Mouse (Mus musculus) MEL (cell line): Measurements from ENCODE around the gene B3gat1. TPM values are rescaled to one million over a fixed set of nuclear protein-coding genes. Genes with fewer than 3 reads are reported as not detected.

Source experiments
- DNase-seq: peaks from one replicate; pipeline ENCODE4 v3.0.0; 2011; ENCODE audit warnings: low read depth, low spot score
- H3K27ac ChIP-seq: 2 replicates; pipeline ENCODE4 v1.5.1; 2012; ENCODE audit warnings: low read depth, mild to moderate bottlenecking, control low read depth, low read length, moderate library complexity; ENCODE audit not compliant: control insufficient read depth
- H3K27me3 ChIP-seq, 2 experiments: fragments of 150-350 bp in 1 of 2; sonication (generic) in 1 of 2; 2 replicates each; pipeline ENCODE4 v1.6.1; 2012; ENCODE audit warnings: low read length in 2 of 2, mild to moderate bottlenecking in 2 of 2, improper control_type of control experiment in 1 of 2, moderate library complexity in 1 of 2; ENCODE audit not compliant: insufficient read depth in 2 of 2, control insufficient read depth in 1 of 2
- H3K36me3 ChIP-seq, 2 experiments: 2 replicates each; pipeline ENCODE4 v1.6.1; 2012 to 2014; ENCODE audit warnings: low read length in 2 of 2, improper control_type of control experiment in 1 of 2, inconsistent platforms in 1 of 2, mild to moderate bottlenecking in 1 of 2; ENCODE audit not compliant: insufficient read depth in 2 of 2, control insufficient read depth in 1 of 2
- H3K4me1 ChIP-seq, 2 experiments: fragments of 150-350 bp in 1 of 2; sonication (generic) in 1 of 2; 2 replicates each; pipeline ENCODE4 v1.6.1; 2012; ENCODE audit warnings: low read length in 2 of 2, improper control_type of control experiment in 1 of 2, mild to moderate bottlenecking in 1 of 2; ENCODE audit not compliant: insufficient read depth in 2 of 2, control insufficient read depth in 1 of 2
- H3K4me3 ChIP-seq, 2 experiments: fragments of 150-350 bp in 1 of 2; sonication (generic) in 1 of 2; 2 replicates each; pipeline ENCODE4 v1.5.1; 2012; ENCODE audit warnings: low read depth in 2 of 2, low read length in 2 of 2, mild to moderate bottlenecking in 2 of 2, moderate library complexity in 2 of 2, control low read depth in 1 of 2, improper control_type of control experiment in 1 of 2; ENCODE audit not compliant: control insufficient read depth in 1 of 2, insufficient read depth in 1 of 2
- H3K79me2 ChIP-seq: 2 replicates; pipeline ENCODE4 v1.6.1; 2012; ENCODE audit warnings: mild to moderate bottlenecking, low read length, moderate library complexity; ENCODE audit not compliant: control insufficient read depth, poor library complexity, insufficient read depth
- H3K9ac ChIP-seq: 2 replicates; pipeline ENCODE4 v1.6.1; 2012; ENCODE audit warnings: low read depth, mild to moderate bottlenecking, control low read depth, low read length, moderate library complexity; ENCODE audit not compliant: control insufficient read depth, poor library complexity, severe bottlenecking
- H3K9me3 ChIP-seq: fragments of 150-350 bp; sonication (generic); replicated peaks from 2 replicates; pipeline ENCODE4 v1.6.1; 2012; ENCODE audit warnings: mild to moderate bottlenecking, low read length, improper control_type of control experiment, moderate library complexity; ENCODE audit not compliant: insufficient read depth
- BHLHE40 ChIP-seq: IDR thresholded peaks from 2 replicates; pipeline ENCODE4 v1.6.1; 2012; ENCODE audit warnings: low read depth, mild to moderate bottlenecking, inconsistent platforms, low read length, improper control_type of control experiment, borderline replicate concordance
- CTCF ChIP-seq, 3 experiments: IDR thresholded peaks in 2 of 3; conservative IDR thresholded peaks in 1 of 3; 2 replicates each; pipeline ENCODE4 v1.5.1; 2011 to 2012; ENCODE audit warnings: low read length in 3 of 3, low read depth in 2 of 3, mild to moderate bottlenecking in 2 of 3, improper control_type of control experiment in 1 of 3, inconsistent platforms in 1 of 3, mixed read lengths in 1 of 3, moderate library complexity in 1 of 3; ENCODE audit not compliant: control insufficient read depth in 1 of 3, insufficient read depth in 1 of 3, poor library complexity in 1 of 3, severe bottlenecking in 1 of 3
- E2F4 ChIP-seq: IDR thresholded peaks from 2 replicates; pipeline ENCODE4 v1.6.1; 2011; ENCODE audit warnings: low read depth, low read length, improper control_type of control experiment, borderline replicate concordance
- ETS1 ChIP-seq: IDR thresholded peaks from 2 replicates; pipeline ENCODE4 v1.6.1; 2012; ENCODE audit warnings: low read depth, mild to moderate bottlenecking, inconsistent platforms, low read length, improper control_type of control experiment, moderate library complexity
- JUND ChIP-seq: IDR thresholded peaks from 2 replicates; pipeline ENCODE4 v1.6.1; 2011; ENCODE audit warnings: low read depth, mild to moderate bottlenecking, improper control_type of control experiment, low read length
- KAT2A ChIP-seq: conservative IDR thresholded peaks from 2 replicates; pipeline ENCODE4 v1.6.1; 2012; ENCODE audit warnings: low read depth, low read length, improper control_type of control experiment, inconsistent platforms
- MAX ChIP-seq: IDR thresholded peaks from 2 replicates; pipeline ENCODE4 v1.6.1; 2011; ENCODE audit warnings: low read length, improper control_type of control experiment
- MEF2A ChIP-seq: IDR thresholded peaks from 2 replicates; pipeline ENCODE4 v1.6.1; 2014; ENCODE audit warnings: low read depth, mild to moderate bottlenecking, inconsistent platforms, low read length, improper control_type of control experiment; ENCODE audit not compliant: poor library complexity, insufficient replicate concordance, severe bottlenecking; ENCODE audit errors: extremely low read depth
- MXI1 ChIP-seq: IDR thresholded peaks from 2 replicates; pipeline ENCODE4 v1.6.1; 2011; ENCODE audit warnings: mild to moderate bottlenecking, low read depth, low read length, improper control_type of control experiment
- MYB ChIP-seq: IDR thresholded peaks from 2 replicates; pipeline ENCODE4 v1.6.1; 2011; ENCODE audit warnings: mild to moderate bottlenecking, low read depth, low read length, improper control_type of control experiment
- MYC ChIP-seq: IDR thresholded peaks from 2 replicates; pipeline ENCODE4 v1.6.1; 2011; ENCODE audit warnings: low read depth, mild to moderate bottlenecking, low read length, improper control_type of control experiment, moderate library complexity
- NELFE ChIP-seq: IDR thresholded peaks from 2 replicates; pipeline ENCODE4 v1.6.1; 2011; ENCODE audit warnings: low read depth, low read length, improper control_type of control experiment
- NRF1 ChIP-seq: IDR thresholded peaks from 2 replicates; pipeline ENCODE4 v1.6.1; 2014; ENCODE audit warnings: low read depth, mild to moderate bottlenecking, inconsistent platforms, low read length, improper control_type of control experiment, moderate library complexity; ENCODE audit not compliant: poor library complexity, insufficient read depth, severe bottlenecking
- POLR2AphosphoS5 ChIP-seq: IDR thresholded peaks from 2 replicates; pipeline ENCODE4 v1.6.1; 2012; ENCODE audit warnings: low read depth, borderline replicate concordance, mild to moderate bottlenecking, inconsistent platforms, low read length, moderate library complexity, mixed read lengths
- SIN3A ChIP-seq: IDR thresholded peaks from 2 replicates; pipeline ENCODE4 v1.6.1; 2012; ENCODE audit warnings: low read length, improper control_type of control experiment, inconsistent platforms
- SMC3 ChIP-seq: IDR thresholded peaks from 2 replicates; pipeline ENCODE4 v1.6.1; 2011; ENCODE audit warnings: low read depth, low read length, improper control_type of control experiment
- TBP ChIP-seq: IDR thresholded peaks from 2 replicates; pipeline ENCODE4 v1.8.0; 2011; ENCODE audit warnings: low read depth, low read length, improper control_type of control experiment
- TCF12 ChIP-seq: IDR thresholded peaks from 2 replicates; pipeline ENCODE4 v1.6.1; 2014; ENCODE audit warnings: low read depth, mild to moderate bottlenecking, inconsistent platforms, low read length, improper control_type of control experiment, moderate library complexity
- UBTF ChIP-seq: IDR thresholded peaks from 2 replicates; pipeline ENCODE4 v1.6.1; 2012; ENCODE audit warnings: low read depth, mild to moderate bottlenecking, inconsistent platforms, low read length, improper control_type of control experiment, moderate library complexity, borderline replicate concordance; ENCODE audit not compliant: insufficient read depth
- USF1 ChIP-seq: IDR thresholded peaks from 2 replicates; pipeline ENCODE4 v1.6.1; 2014; ENCODE audit warnings: low read depth, mild to moderate bottlenecking, inconsistent platforms, low read length, improper control_type of control experiment, moderate library complexity
- USF2 ChIP-seq, 2 experiments: IDR thresholded peaks; 2 replicates each; pipeline ENCODE4 v1.6.1; 2011 to 2012; ENCODE audit warnings: improper control_type of control experiment in 2 of 2, low read length in 2 of 2, borderline replicate concordance in 1 of 2, inconsistent platforms in 1 of 2, low read depth in 1 of 2, mild to moderate bottlenecking in 1 of 2; ENCODE audit not compliant: insufficient read depth in 1 of 2
- ZMIZ1 ChIP-seq: IDR thresholded peaks from 2 replicates; pipeline ENCODE4 v1.6.1; 2012; ENCODE audit warnings: low read depth, mild to moderate bottlenecking, inconsistent platforms, low read length, improper control_type of control experiment, moderate library complexity
- ZNF384 ChIP-seq: IDR thresholded peaks from 2 replicates; pipeline ENCODE4 v1.6.1; 2012; ENCODE audit warnings: low read depth, mild to moderate bottlenecking, inconsistent platforms, low read length, improper control_type of control experiment
- polyA plus RNA-seq, 2 experiments: library from polyadenylated mRNA; stranded (reverse) in 1 of 2; unstranded in 1 of 2; fragments of >175 nt in 1 of 2; fragments of >200 nt in 1 of 2; gene quantifications; 2 replicates each; pipeline versions ENCODE4 v1.2.1 to v1.2.4; 2012; ENCODE audit warnings: low replicate concordance in 2 of 2, low read depth in 1 of 2; ENCODE audit not compliant: insufficient read length in 2 of 2, insufficient read depth in 1 of 2, missing spikeins in 1 of 2
- total RNA-seq: library from RNA; depleted of rRNA; stranded (reverse); fragments of 300-350 nt; gene quantifications from 2 replicates; pipeline ENCODE4 v1.2.3, GENCODE M21; 2012; rRNA removed

B3gat1 gene
- not detected in 2 replicates for total RNA-seq
- polyA plus RNA-seq: not detected

GRCm38 (mm10) chr9:26733206-26733891, at the start of gene B3gat1:
Gene B3gat1 (plus strand): TSS chr9:26733728.
- H3K9ac ChIP-seq: no peak within 1 kb of the TSS
- H3K9me3 ChIP-seq: no peaks in the 10 kb centered on the region
- no peaks in the 10 kb centered on the region for H3K36me3 ChIP-seq
- no peak for TF ChIP-seq MAX
- TF ChIP-seq MXI1: no peak
- no peak for TF ChIP-seq MYB
- TF ChIP-seq NRF1: no peak
- no peak for TF ChIP-seq E2F4
- no peak for TF ChIP-seq TCF12
- no peak for TF ChIP-seq NELFE
- TF ChIP-seq BHLHE40: no peak
- no peak for TF ChIP-seq TBP
- no peak for TF ChIP-seq CTCF (IDR thresholded peaks at IDR 0.05 in 2 of 3, conservative IDR thresholded peaks at IDR 0.05 in 1 of 3; ENCODE audit: control insufficient read depth in 1 of 3, insufficient read depth in 1 of 3, low read depth in 2 of 3, low read length in 3 of 3, poor library complexity in 1 of 3, severe bottlenecking in 1 of 3)
- no peaks in the 10 kb centered on the region for H3K4me1 ChIP-seq
- H3K79me2 ChIP-seq: no peaks in the 10 kb centered on the region
- DNase-seq: no peak
- H3K4me3 ChIP-seq: no peak within 1 kb of the TSS
- H3K27me3 ChIP-seq: no peaks in the 10 kb centered on the region
- H3K27ac ChIP-seq: no peak within 1 kb of the TSS

DNA sequence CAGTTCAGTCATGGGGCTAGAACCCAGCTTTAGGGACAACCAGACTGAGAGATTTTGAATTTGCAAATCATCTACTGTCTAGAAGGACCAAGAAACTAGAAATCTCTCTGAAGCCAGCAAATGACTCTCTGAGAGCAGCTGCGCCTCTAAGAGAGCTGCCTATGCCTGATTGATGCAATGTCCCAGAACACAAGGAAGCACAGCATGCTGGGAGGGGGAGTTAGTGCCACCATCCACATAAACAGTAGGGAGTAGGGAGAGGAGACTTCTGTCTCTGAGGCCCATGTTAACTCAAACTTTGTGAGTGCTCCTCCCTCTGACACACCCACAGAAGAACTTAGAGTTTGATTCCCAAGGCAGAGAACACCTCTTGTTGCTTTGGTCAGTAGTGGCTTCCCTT, 44.4 kb upstream of the B3gat1 start:
- Histone ChIP-seq H3K4me3 (no peak overlapping the region), H3K9ac (no peak overlapping the region), H3K9me3 (no peaks in the 10 kb centered on the region), H3K27me3 (no peaks in the 10 kb centered on the region), H3K79me2 (no peaks in the 10 kb centered on the region), H3K27ac (no peak overlapping the region), H3K36me3 (no peaks in the 10 kb centered on the region), H3K4me1 (no peaks in the 10 kb centered on the region)
- TF ChIP-seq POLR2AphosphoS5 (no peak), SIN3A (no peak), MEF2A (no peak), E2F4 (no peak), MXI1 (no peak), MYC (no peak), USF1 (no peak), JUND (no peak), TBP (no peak), KAT2A (no peak), ETS1 (no peak), SMC3 (no peak), USF2 (IDR thresholded peaks at IDR 0.05; ENCODE audit: borderline replicate concordance in 1 of 2, insufficient read depth in 1 of 2, low read depth in 1 of 2, low read length in 2 of 2) (no peak), UBTF (no peak), ZMIZ1 (no peak), ZNF384 (no peak)
- DNase-seq: no peak
